Mouse (Mus musculus): ENCODE measurements around the gene Gnb2. TPM values are rescaled to one million over a fixed set of nuclear protein-coding genes. Genes with fewer than 3 reads are reported as not detected.

Gene Gnb2
- total and polyA plus RNA-seq, 3 experiments = 548 to 550 TPM; not detected in 1

- no peak for TF ChIP-seq ZKSCAN1 (IDR thresholded peaks at IDR 0.05; ENCODE audit: low read depth, low read length)
- no peak for TF ChIP-seq TAL1 (IDR thresholded peaks at IDR 0.05; ENCODE audit: low read length)
- TF ChIP-seq MYC (IDR thresholded peaks at IDR 0.05; ENCODE audit: low read depth, low read length) = no peak
- TF ChIP-seq MAX (IDR thresholded peaks at IDR 0.05; ENCODE audit: low read length) = no peak
- no peak for TF ChIP-seq NELFE (IDR thresholded peaks at IDR 0.05; ENCODE audit: low read depth, low read length)
- no peak for TF ChIP-seq SIN3A (IDR thresholded peaks at IDR 0.05; ENCODE audit: low read length)
- TF ChIP-seq HCFC1 (IDR thresholded peaks at IDR 0.05; ENCODE audit: low read depth, low read length) = no peak
- no peak for TF ChIP-seq GATA1 (IDR thresholded peaks at IDR 0.05; ENCODE audit: low read depth, low read length)
- no peak for TF ChIP-seq ELF1 (IDR thresholded peaks at IDR 0.05; ENCODE audit: low read depth, low read length)
- TF ChIP-seq POLR2AphosphoS5 (IDR thresholded peaks at IDR 0.05; ENCODE audit: borderline replicate concordance, low read depth, low read length) = no peak
- TF ChIP-seq UBTF (IDR thresholded peaks at IDR 0.05; ENCODE audit: borderline replicate concordance, insufficient read depth, low read depth, low read length) = no peak
- TF ChIP-seq ZMIZ1 (IDR thresholded peaks at IDR 0.05; ENCODE audit: low read depth, low read length) = no peak
- TF ChIP-seq BHLHE40 (IDR thresholded peaks at IDR 0.05; ENCODE audit: borderline replicate concordance, low read depth, low read length) = no peak
- TF ChIP-seq USF1 (IDR thresholded peaks at IDR 0.05; ENCODE audit: low read depth, low read length) = no peak
- TF ChIP-seq MYB (IDR thresholded peaks at IDR 0.05; ENCODE audit: low read depth, low read length) = no peak
- no peak for TF ChIP-seq ZNF384 (IDR thresholded peaks at IDR 0.05; ENCODE audit: low read depth, low read length)
- TF ChIP-seq GABPA (IDR thresholded peaks at IDR 0.05; ENCODE audit: low read depth, low read length) = no peak
- DNase-seq (ENCODE audit: low read depth, low spot score) = no peak
- no peaks in the 10 kb centered on the region for H3K79me2 ChIP-seq (ENCODE audit: control insufficient read depth, insufficient read depth, low read length, poor library complexity)
- no peaks in the 10 kb centered on the region for H3K36me3 ChIP-seq (ENCODE audit: control insufficient read depth in 1 of 2, insufficient read depth in 2 of 2, low read length in 2 of 2)
- H3K27me3 ChIP-seq (ENCODE audit: control insufficient read depth in 1 of 2, insufficient read depth in 2 of 2, low read length in 2 of 2) = no peaks in the 10 kb centered on the region; a peak in 1 of 4 replicates
- no peak overlapping the region for H3K4me3 ChIP-seq (ENCODE audit: control insufficient read depth in 1 of 2, insufficient read depth in 1 of 2, low read depth in 2 of 2, low read length in 2 of 2)
- no peak overlapping the region for H3K9ac ChIP-seq (ENCODE audit: control insufficient read depth, low read depth, low read length, poor library complexity, severe bottlenecking)
- no peaks in the 10 kb centered on the region for H3K9me3 ChIP-seq (replicated peaks; ENCODE audit: insufficient read depth, low read length)
- no peak overlapping the region for H3K27ac ChIP-seq (ENCODE audit: control insufficient read depth, low read depth, low read length)
- no peaks in the 10 kb centered on the region for H3K4me1 ChIP-seq (ENCODE audit: control insufficient read depth in 1 of 2, insufficient read depth in 2 of 2, low read length in 2 of 2)
These were observed 12.3 kb upstream of the Gnb2 start for GRCm38 (mm10) chr5:137545596-137545995.

- DNase-seq (ENCODE audit: low read depth, low spot score) = no peak
- Histone ChIP-seq H3K79me2 (ENCODE audit: control insufficient read depth, insufficient read depth, low read length, poor library complexity) (no peaks in the 10 kb centered on the region), H3K4me1 (ENCODE audit: control insufficient read depth in 1 of 2, insufficient read depth in 2 of 2, low read length in 2 of 2) (no peaks in the 10 kb centered on the region), H3K27me3 (ENCODE audit: control insufficient read depth in 1 of 2, insufficient read depth in 2 of 2, low read length in 2 of 2) (no peaks in the 10 kb centered on the region; a peak in 1 of 4 replicates), H3K36me3 (ENCODE audit: control insufficient read depth in 1 of 2, insufficient read depth in 2 of 2, low read length in 2 of 2) (no peaks in the 10 kb centered on the region), H3K9me3 (replicated peaks; ENCODE audit: insufficient read depth, low read length) (no peaks in the 10 kb centered on the region), H3K27ac (ENCODE audit: control insufficient read depth, low read depth, low read length) (no peak overlapping the region), H3K9ac (ENCODE audit: control insufficient read depth, low read depth, low read length, poor library complexity, severe bottlenecking) (no peak overlapping the region), H3K4me3 (ENCODE audit: control insufficient read depth in 1 of 2, insufficient read depth in 1 of 2, low read depth in 2 of 2, low read length in 2 of 2) (no peak overlapping the region)
- TF ChIP-seq NRF1 (IDR thresholded peaks at IDR 0.05; ENCODE audit: insufficient read depth, low read depth, low read length, poor library complexity, severe bottlenecking) (no peak), MXI1 (IDR thresholded peaks at IDR 0.05; ENCODE audit: low read depth, low read length) (no peak), E2F4 (IDR thresholded peaks at IDR 0.05; ENCODE audit: borderline replicate concordance, low read depth, low read length) (no peak), POLR2AphosphoS5 (IDR thresholded peaks at IDR 0.05; ENCODE audit: borderline replicate concordance, low read depth, low read length) (no peak), RCOR1 (IDR thresholded peaks at IDR 0.05; ENCODE audit: low read depth, low read length) (no peak), POLR2AphosphoS2 (IDR thresholded peaks at IDR 0.05; ENCODE audit: low read length) (no peak)
These were observed 11.6 kb upstream of the Gnb2 start for GRCm38 (mm10) chr5:137544926-137545325.
